ENCODE assay signal across 22 mouse cellular contexts in genomic region chr1:179373911-179374310, GRCm38 (mm10).
DNase-seq lines count a peak whose midpoint lies in the region; ATAC-seq and TF ChIP-seq lines count a peak whose summit lies in the region.
"Had no signal": no experiment of that assay in that cellular context is flagged by ENCODE, and none has a peak within 500 bp of the region (broad histone marks: within the 10 kb centered on the region; RNA-seq: fewer than 3 reads in every experiment).

No protein-coding gene starts in this region.

- WGBS in heart, embryonic 11.5 days (ENCODE audit: insufficient replicate concordance): 91% methylated on average over 11 of the region's 11 CpGs
- 96% methylated on average over 11 of the region's 11 CpGs for WGBS in cerebellum, adult 2 months

- ATAC-seq in heart, embryonic 11.5 days (replicated peaks; ENCODE audit: insufficient number of reproducible peaks, low FRiP score, low TSS enrichment): no peak
- ATAC-seq: CD4-positive, CD25-positive, alpha-beta regulatory T cell, adult 4 months; forebrain, embryonic 13.5 days; forebrain, embryonic 16.5 days had no signal

- no peaks in the 10 kb centered on the region for H3K27me3 ChIP-seq in heart, embryonic 11.5 days (ENCODE audit: control insufficient read depth, insufficient read depth, low read length)
- no peaks in the 10 kb centered on the region for H3K27me3 ChIP-seq in cerebellum, adult 2 months (ENCODE audit: control insufficient read depth, insufficient read depth, low read length)
- H3K27me3 ChIP-seq: CH12.LX; embryonic facial prominence, embryonic 12.5 days; forebrain, embryonic 13.5 days had no signal

- no peak overlapping the region for H3K27ac ChIP-seq in heart, embryonic 11.5 days (ENCODE audit: low read depth, low read length)
- H3K27ac ChIP-seq in cerebellum, adult 2 months (ENCODE audit: insufficient read depth, low read length): no peak overlapping the region
- H3K27ac ChIP-seq: embryonic facial prominence, embryonic 10.5 days; embryonic facial prominence, embryonic 12.5 days; forebrain, embryonic 13.5 days had no signal

- no peak for TF ChIP-seq POLR2A in cerebellum, adult 2 months (IDR thresholded peaks at IDR 0.05; ENCODE audit: borderline replicate concordance, insufficient read depth, low read length)

- no peak overlapping the region for H3K4me2 ChIP-seq in heart, embryonic 11.5 days
- H3K4me2 ChIP-seq: embryonic facial prominence, embryonic 12.5 days; forebrain, embryonic 13.5 days had no signal

- no peaks in the 10 kb centered on the region for H3K9me3 ChIP-seq in heart, embryonic 11.5 days (replicated peaks; ENCODE audit: control insufficient read depth, low read length)
- H3K9me3 ChIP-seq: embryonic facial prominence, embryonic 10.5 days; embryonic facial prominence, embryonic 12.5 days; forebrain, embryonic 13.5 days had no signal

- no peak for TF ChIP-seq CTCF in cerebellum, adult 2 months (IDR thresholded peaks at IDR 0.05; ENCODE audit: borderline replicate concordance, insufficient read depth, low read depth, low read length)

- no peaks in the 10 kb centered on the region for H3K36me3 ChIP-seq in heart, embryonic 11.5 days (ENCODE audit: control insufficient read depth, insufficient read depth, low read length)
- H3K36me3 ChIP-seq: embryonic facial prominence, embryonic 10.5 days; embryonic facial prominence, embryonic 12.5 days had no signal

- peak; percentile 55 for DNase-seq in heart, adult 11 months
- peak; percentile 36 for DNase-seq in right cerebral cortex, adult 18-20 months
- no peak for DNase-seq in right cerebral cortex, postnatal 14 days
- peak; percentile 12 for DNase-seq in NIH3T3 (ENCODE audit: low read depth)
- DNase-seq in adrenal gland, adult 2 months: no peak
- DNase-seq in cerebellum, adult 2 months: no peak
- DNase-seq: adrenal gland, adult 8-10 months; adrenal gland, postnatal 14 days; adrenal gland, postnatal 36 days; B cell, adult 2 months; cerebellum, adult 11 months; cerebellum, adult 18-20 months; cerebellum, adult 9-10 months; cerebellum, postnatal 10 days; cerebellum, postnatal 25 days had no signal

- no peak overlapping the region for H3K4me3 ChIP-seq in heart, embryonic 11.5 days (ENCODE audit: low read depth, low read length)
- H3K4me3 ChIP-seq in cerebellum, adult 2 months (replicated peaks; ENCODE audit: insufficient read depth, low read depth, low read length): no peak overlapping the region
- H3K4me3 ChIP-seq: embryonic facial prominence, embryonic 10.5 days; embryonic facial prominence, embryonic 12.5 days; forebrain, embryonic 13.5 days had no signal

- no peak overlapping the region for H3K9ac ChIP-seq in heart, embryonic 11.5 days (ENCODE audit: low read depth, low read length)
- H3K9ac ChIP-seq: embryonic facial prominence, embryonic 12.5 days; forebrain, embryonic 13.5 days had no signal

- no peaks in the 10 kb centered on the region for H3K4me1 ChIP-seq in heart, embryonic 11.5 days (ENCODE audit: control insufficient read depth, insufficient read depth, low read length)
- H3K4me1 ChIP-seq in cerebellum, adult 2 months (ENCODE audit: control insufficient read depth, insufficient read depth, low read length): no peaks in the 10 kb centered on the region
- H3K4me1 ChIP-seq: forebrain, embryonic 13.5 days had no signal

Comparison
In these comparisons a context has a peak if more than half of its experiments do, and no peak if none do; other contexts are left out.
1. DNase-seq: peak in heart, adult 11 months (single experiment), right cerebral cortex, adult 18-20 months (single experiment) and NIH3T3 (single experiment); none in right cerebral cortex, postnatal 14 days (single experiment), adrenal gland, adult 2 months (single experiment) and cerebellum, adult 2 months (0 of 2).